Mouse (Mus musculus): ENCODE data around the gene Steap4. TPM values are rescaled to one million over a fixed set of nuclear protein-coding genes. Genes with fewer than 3 reads are reported as not detected.
"Not testable (repeated sequence)": the region's sequence is repeated elsewhere in the genome, so short reads cannot be mapped to it uniquely, and the experiment has no call there.

Gene Steap4
- total RNA-seq (2021), result 10 to 100 TPM; 36.1 to 42.8 TPM
- long read RNA-seq, experiment 1, transcript Steap4-201 (5 exons, 3,155 nt), result major isoform, 32 of 43 reads
- long read RNA-seq, experiment 1, partial matches to known transcripts, result 9 of 43 reads
- long read RNA-seq, experiment 1, other reads (novel, unspliced or antisense), result 2 of 43 reads
- long read RNA-seq, experiment 2, transcript Steap4-201 (5 exons, 3,155 nt), result major isoform, 14 of 21 reads
- long read RNA-seq, experiment 2, partial matches to known transcripts, result 6 of 21 reads
- long read RNA-seq, experiment 2, other reads (novel, unspliced or antisense), result 1 of 21 reads

DNA sequence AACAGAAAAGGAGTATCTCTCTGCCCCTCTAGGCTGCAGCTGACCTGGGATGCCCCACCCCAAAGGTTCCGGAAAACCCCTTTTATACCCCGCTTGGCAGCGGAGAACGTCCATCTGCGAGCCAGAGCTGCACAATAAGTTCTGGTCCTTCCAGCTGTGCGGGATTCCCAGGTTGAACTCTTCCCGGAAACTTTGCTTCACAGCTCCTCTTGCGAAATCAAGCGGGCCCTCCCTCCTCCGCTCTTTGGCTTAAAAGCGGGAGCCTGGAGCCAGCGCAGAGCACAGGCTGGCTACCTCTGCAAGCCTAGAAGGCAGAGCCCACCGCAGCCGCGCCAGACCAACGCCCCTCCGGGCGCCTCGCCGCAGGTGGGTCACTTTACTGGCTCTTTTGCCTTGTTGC is at the start of gene Steap4:
Steap4 (plus strand) TSS at position 282 of the 400 bp plus-strand sequence.
- peak; percentile 79 for DNase-seq

DNA sequence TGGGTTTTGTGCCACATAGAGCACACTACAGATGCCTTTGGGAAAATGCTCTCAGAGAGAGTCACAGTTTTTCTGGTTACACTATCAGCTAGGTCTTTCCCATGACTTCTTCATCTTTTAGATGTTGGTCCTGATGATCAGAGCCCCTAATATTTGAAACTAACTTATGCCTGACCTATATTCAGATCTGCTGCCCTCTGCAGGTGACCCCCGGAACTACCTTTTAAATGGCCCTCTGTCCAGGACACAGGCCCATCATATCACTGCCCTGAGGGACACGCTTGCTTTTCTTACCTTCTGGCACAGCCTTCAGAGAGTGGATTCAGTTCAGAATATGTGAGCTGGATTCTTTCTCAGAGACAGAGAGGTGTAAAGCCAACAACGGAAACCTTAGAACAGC is 48.3 kb upstream of the Steap4 start:
- peak; percentile 12 for DNase-seq

DNA sequence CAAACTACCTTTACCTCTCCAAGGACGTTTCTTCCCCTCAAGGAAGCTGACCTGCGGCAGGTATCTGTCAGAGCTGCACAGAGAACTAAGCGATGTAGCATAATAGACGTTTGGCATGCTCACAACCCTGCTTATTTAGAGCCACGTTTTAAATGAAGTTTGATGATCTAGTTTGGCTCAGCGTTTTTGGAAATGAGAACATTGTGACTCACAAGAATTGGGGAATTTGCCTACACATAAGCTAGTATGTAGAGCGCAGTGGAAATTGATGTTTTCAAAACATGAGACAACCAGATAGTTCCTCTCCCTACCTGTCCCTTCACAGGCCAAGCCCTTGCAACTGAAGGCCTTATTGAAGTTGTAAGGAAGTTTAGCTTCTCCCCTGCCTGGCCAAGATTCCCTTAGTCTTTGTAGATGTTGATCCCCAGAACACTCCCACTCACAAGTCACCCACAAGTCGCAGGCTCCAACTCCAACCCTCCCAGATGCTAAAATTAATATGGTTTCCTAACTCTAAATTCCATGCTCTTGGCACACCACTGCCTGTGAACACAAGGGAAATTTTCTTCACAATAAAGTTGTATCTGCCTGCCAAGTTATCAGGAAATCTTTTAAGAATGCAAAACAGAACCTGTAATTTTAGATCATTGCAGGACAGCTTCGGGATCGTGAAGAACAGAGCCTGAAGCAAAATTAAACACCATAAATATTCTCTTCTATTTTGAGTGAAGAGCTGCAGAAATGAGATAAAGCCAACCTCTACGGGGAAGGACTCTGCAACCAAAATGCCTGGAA is 42.6 kb upstream of the Steap4 start:
- no peak for DNase-seq

DNA sequence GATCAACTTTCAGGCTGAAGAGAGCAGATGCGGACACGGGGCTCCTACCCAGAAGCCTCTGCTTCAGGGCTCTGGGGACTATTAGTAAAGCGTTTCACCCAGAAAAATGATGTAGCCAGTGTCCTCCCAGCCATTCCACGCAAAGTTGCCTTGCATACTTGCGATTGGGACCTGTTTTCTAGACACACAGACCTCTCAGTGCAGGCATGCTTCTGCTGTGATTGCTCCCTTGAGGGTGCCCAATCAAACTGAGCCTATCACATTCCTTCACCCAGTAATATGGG is 42.0 kb upstream of the Steap4 start:
- DNase-seq, result peak; percentile 25

DNA sequence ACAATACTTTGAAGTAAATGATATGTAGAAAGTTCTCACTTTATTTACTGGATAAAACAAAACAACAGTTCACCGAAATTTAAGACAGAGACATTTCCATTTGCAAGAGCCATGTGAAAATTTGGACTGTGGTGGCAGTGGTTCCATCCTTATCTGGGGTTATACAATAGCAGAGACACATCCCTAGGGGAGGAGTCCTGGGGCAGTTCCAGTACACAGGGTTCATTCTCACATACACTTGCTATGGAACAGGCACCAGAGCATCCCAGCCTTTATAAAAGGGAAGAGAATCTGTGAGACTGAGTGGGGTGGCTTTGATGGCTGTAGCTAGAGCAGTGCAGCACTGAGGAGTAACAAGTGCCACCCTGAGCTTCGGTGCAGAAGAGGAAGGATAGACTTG is 40.6 kb upstream of the Steap4 start:
- DNase-seq, result no peak

DNA sequence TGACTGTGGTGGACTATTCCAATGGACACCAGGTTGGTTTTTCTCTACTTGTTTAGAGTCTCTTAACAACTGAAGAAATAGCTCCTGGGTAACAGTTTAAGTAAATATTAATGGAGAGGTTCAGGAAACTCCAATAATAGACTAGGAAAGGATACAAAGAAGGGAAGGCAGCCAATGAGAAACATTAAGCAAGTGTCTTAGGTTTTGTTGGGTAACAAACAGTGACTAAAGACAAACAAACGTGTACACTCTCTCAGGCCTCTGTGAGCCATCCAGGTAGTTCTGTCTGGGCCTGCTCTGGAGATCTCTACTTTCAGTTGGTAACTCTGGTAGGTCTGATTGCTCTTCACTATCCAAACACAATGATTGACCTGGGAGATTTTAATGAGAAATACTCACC is 37.5 kb upstream of the Steap4 start:
- no peak for DNase-seq

DNA sequence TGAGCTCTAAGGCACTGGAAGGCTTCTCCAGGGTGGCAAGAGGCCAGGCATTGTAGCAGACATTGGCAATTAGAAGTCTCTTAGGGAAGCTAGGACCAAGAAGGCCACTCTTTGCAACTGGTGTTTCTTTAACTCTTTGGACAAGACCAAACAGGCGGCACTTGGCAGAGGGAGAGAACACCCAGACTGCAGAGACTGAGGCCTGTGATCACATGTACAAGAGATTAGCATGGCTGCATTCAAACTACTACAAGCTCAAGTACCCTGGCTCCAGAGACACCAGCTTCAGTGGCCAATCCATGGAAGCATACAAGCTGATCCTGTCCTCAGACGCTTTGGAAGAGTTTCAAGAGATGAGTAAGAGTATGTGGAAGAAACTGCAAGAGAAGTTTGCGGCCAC is 36.6 kb upstream of the Steap4 start:
- DNase-seq, result peak; percentile 58

DNA sequence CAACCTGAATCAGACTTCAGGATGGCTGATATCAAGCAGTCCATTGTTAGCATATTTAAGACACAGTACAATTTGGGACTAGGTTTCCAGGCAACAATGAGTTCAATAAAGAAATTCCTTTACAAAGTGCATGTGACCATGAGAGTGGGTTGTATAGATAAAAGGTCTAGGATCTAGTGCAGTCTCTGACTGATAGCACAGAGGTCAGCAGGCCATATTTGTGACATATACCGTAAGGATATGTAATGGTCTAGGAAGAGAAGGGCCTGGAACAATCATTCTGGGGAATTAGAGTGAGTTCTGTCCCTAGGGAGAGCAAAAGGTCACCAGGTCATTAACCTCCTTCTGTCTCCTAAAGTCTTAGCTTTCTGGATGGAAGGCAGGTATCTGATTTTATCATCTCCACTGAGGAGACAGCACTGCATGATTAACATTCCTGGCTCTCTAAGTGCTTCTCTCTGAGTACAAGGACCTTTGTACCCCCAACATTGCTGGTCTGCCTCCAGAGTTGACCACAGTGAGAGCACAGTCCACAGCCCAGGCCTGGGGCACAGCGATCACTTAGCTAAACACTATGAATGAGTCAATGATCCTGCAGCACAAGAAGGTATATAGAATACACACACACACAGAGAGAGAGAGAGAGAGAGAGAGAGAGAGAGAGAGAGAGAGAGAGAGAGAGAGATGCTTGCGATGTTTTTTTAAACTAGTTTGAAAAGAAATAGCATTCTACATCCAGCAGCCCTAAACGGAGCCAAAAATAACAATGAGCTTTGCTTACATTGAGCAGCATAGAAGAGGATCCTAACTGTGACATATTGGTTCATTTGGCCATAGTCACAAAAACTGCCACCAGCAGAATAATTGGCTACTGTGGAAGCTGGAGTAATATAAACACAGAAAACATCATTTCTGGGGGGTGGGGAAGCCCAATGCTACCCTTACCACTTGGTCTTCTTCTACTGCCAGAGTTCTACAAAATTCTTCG is 27.7 kb upstream of the Steap4 start:
- DNase-seq, result no peak

DNA sequence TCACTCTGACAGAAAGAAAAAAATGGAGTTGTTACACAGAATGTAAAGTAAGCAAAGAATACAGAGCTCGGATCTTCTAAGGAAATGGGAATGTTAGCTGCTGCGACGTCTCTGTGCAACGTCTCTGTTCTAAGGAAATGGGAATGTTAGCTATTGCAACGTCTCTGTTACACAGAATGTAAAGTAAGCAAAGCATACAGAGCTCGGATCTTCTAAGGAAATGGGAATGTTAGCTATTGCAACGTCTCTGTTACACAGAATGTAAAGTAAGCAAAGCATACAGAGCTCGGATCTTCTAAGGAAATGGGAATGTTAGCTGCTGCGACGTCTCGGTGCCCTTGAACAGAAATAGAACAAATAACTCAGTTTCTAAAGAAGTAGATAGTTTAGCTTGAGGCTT is 26.8 kb upstream of the Steap4 start:
- not testable (repeated sequence) for DNase-seq

DNA sequence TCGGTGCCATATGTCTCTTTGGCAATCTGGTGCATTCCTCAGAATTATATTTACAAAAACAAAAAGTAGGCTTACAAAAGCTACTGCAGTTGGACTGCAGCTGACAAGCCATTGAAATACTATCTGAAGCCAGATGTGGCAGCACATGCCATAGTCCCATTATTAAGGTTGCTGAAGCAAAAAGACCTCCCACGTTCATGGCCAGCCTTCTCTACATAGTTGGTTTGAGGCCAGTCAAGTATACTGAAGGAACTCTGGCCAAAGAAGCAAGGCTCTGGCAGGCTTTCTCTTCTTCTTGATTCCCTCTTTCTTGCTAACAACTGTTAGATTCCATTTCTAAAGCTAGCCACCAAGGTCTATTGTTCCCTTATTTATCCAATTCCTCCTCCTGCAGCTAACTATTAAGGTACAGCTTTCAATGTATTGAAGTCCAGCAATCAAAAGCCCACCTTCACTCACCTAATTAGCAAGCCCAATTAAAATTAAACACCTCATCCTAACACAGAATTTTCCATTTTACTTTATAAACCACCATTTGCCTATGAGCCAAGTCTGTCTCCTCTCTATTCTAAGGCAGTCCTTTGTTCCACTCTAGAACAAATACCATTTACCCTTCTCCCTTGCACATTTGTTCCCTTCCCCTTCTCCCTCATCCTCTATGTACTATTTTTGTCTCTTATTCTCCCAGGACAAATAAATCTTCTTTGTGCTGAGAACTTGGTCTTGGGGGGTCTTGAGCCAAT is 26.2 kb upstream of the Steap4 start:
- no peak for DNase-seq

DNA sequence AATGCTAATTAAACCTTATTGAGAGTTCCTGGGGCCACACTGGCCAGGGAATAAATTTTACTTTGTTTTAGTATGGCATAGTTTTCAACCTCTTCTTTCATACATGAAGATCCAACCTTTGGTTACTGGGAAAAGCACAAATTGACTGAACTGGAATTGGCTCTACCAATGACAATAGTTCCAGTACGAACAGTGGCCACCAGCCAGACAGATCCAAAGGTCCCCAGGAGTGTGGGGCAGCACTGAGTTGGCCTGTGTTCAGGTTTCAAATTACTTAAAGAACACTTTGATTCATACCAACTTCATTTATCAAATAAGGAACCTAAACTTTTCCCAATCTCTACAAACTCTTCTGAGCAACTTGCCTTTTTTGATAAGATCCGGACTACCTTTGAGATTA is 5.4 kb upstream of the Steap4 start:
- peak; percentile 40 for DNase-seq

DNA sequence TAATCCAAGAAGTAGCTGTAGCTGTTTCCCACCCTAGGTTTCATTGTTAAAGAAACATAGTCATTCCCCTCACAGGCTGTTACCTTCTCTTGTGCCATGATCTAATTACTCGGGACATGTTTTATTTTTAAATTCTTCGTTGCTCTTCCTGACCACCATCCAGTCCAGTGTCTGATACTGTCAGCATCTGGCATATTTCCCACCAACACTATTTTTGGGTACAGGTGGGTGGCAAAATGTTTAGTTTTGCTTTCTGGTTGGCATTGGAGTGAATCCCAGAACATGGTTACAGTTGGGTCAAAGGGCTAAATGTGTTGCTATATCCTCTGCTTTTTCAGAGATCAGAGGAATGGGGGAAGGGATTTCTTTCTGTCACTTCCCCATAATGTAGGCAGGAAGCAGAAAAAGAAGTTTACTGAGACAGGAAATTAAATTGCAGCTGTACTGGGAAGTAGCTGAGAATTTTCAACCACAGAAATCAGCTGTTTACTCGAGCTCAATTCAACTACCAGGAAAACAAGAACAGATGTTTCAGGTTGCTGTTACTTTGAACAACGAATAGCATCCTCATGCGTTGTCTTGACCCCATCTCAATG is 4.8 kb upstream of the Steap4 start:
- DNase-seq, result no peak

DNA sequence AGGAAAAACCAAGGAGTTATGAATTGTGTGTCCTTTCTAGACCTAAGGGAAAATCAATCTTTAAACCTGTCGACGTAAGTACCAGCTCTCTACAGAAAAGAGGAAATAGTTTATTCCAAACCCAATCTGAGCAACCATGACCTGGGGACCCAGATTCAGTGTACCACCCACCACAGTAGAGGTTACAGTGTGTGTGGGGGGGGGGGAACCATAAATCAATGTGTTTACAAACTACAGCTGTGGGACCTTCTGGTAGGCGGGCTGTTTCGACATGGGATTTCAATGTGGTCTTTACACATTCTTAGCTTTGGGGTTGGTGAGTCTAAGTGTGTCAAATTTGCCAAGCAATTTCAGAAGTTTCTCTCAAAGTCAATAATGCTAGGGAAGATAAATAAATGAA is 2.2 kb upstream of the Steap4 start:
- DNase-seq, result no peak

DNA sequence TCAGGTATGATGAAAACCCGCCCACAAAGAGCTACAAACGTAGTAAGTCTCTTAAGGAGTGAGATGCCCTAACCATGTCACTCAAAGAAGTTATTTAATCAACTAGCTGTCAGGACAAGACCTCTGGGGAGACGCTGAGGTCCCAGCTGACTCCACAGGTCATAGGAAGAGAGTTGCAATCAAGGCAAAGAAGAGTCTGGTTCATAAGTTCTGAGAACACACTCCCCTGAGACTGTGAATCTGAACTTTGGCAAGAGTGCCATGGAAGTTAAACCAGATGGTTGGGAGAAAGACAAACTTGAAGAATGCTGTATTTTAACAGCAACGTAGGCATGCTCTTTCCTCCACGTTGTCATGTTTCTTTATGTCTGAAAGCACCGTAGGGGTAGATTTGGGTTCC is 971 bp upstream of the Steap4 start:
- peak; percentile 14 for DNase-seq

DNA sequence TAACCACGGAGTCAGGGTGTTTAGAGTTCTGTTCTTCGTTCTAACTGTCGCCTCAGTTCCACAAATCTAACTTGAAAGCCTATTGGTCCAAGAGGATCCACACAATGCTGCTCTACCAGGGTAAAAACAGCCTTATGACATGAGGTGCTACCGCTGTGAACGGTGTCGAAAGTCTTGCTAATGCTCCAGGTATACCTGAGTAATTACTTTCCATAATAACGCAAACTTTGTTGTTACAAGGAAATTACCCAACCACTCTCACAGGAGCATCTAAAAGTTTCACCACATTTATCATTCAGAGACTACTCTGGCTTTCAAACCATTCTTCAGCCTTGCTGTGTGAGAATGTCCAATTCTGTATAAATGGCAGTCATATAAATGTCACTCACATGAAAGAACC is 856 bp downstream of the Steap4 start:
- DNase-seq, result no peak

DNA sequence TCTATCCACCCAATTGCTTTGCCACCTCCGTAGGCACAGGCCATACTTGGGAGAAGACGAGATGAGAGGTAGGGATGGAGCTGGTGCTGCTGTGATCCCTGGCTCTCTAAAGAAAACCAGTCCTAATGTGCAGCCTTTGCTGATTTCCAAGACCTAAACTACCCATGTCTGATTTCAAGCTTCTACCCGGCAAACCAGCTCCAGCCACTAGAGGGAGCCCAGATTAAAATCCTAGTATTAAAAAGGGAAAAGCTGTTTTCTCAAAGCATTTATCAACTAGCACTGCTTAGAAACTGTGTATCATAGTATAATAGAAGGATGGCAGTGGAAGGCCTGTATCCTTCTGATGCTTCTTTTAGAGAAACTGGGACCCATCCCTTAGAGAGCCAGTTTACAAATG is 5.0 kb downstream of the Steap4 start:
- peak; percentile 69 for DNase-seq

DNA sequence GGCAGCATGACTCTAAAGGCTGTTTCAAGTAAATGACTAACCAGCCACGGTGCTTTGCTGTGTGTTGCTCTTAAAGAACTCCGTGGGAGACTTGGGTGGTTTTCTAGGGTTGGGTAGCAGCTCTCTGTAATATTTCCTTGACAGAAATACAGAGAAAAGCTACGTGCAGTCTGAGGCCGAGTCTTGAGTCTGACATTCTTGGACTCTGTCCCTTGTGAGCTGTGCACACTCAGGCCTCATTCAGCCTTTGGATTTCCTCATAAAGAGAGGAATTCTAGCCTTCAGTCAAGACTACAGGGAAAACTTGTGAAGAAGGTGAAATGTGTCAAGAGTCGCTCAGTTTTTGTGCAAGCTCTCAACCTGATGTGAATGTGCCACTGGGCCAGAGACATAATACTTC is 7.9 kb downstream of the Steap4 start:
- no peak for DNase-seq

DNA sequence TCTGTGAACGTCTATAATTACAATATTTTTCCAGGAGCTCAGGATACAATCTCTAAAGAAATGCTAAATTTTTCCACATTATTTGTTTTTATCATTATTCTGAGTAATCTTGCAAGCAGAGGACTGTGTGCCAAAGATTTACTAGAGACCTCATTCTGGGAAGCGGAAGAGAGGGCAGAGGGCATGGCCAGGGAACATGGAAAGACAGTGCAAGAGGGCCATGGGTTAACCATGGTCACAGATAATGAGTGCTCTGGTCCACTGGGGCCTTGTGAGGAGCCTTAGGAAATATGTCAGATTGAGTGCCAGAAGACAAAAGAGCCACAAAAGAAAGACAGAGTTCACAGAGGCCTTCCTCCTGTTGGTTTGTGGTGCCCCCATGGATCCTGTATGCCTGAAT is 12.0 kb downstream of the Steap4 start:
- DNase-seq, result no peak

DNA sequence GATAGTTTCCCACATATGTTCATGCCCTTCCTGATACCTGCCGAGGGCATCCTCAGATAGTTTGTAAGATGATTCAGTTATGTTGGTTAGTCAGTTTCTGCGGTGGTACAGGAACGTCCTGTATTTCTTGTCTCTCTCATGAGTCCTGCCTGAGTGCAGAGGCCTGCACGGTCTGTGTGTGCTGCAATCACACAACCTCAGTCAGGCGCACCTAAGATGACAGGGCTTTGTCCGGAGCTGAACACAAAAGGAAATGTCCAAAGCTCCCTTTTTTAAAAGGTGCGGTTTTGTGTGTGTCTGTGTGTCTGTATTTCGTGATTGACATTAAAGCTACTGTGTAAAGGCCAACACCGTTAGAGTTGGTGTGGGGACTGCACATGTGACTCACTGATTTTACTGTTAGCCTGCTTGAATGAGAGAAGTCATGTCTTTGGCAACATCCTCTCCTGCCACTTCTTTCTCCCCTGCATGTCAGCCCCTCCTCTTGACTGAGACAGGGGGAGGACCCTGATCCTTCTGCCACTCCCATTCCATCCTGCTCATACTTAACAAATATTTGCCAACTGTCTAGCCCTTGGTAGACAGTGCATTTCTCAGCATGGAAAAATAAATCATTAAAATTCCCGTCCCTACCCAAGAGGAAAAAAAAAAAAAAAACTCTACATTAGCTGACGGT is 14.4 kb downstream of the Steap4 start:
- DNase-seq, result no peak

DNA sequence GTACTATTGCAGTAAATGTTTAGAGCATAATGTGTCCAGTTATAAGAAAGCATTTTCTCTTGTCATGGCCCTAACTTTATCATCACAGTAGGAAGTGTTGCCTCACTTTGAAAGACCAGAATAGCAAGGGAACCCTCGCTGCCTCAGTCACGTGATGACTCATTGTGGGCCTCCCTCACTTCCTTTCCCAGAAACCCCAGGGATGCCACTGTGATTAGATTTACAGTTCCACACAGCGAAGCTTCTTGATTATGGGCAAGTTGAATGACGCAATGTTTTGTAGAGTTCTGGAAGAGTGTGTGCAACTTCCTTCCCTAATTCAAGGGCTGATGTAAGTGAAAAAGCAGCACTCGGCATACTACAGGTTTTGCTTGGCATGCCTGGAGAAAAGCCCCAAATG is 20.3 kb downstream of the Steap4 start:
- DNase-seq, result no peak

DNA sequence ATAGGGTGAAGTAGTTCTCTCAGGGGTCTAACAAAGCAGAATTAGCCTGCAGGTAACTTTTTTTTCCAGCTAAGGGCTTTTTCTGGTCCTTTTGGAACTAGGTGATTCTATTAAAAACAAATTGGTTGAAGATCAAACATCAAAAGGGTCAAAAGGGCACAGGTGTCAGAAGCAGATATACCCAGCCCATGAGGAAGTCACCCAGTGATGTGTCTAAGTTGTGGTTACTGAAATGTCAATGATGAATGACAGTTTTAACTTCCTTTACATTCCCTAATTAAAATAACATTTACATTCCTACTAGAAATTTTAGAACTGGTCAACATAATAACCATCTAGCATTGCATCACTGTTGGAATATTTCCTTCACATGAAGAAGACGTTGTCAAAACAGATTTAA is 27.7 kb downstream of the Steap4 start:
- DNase-seq, result no peak

Data from adrenal gland, postnatal 10 days (tissue).